Mouse (Mus musculus) spleen, postnatal 4 days (tissue): ENCODE results near the gene Mup18.
"Not testable (repeated sequence)": the region's sequence is repeated elsewhere in the genome, so short reads cannot be mapped to it uniquely, and the experiment has no call there.

Experiments used
- DNase-seq, 2 experiments: peaks; one replicate each; pipeline ENCODE4 v3.0.0; 2022; ENCODE audit warnings: low spot score in 2 of 2

The Mup18 gene

DNA sequence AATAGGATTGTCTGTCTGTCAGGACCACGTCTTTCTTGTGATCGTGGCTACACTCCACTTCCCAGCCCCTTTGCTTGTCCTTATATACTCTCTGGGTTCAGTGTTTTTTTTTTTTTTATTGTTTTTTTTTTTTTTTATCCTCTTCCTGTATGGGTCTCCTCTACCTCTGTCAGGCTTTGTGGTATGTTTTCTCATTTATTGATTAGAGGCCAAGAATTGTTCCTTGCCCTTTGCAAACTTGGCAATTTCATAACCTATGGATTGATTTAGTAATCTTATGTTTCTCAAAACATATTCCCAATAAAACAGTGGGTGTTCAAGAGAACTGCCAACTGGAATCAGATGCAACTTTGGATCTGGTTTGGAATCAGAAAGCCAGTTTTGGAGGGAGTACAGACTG is at the start of gene Mup18:
Gene Mup18 (minus strand): TSS at position 101 of the 400 bp plus-strand sequence.
- DNase-seq: not testable (repeated sequence)

DNA sequence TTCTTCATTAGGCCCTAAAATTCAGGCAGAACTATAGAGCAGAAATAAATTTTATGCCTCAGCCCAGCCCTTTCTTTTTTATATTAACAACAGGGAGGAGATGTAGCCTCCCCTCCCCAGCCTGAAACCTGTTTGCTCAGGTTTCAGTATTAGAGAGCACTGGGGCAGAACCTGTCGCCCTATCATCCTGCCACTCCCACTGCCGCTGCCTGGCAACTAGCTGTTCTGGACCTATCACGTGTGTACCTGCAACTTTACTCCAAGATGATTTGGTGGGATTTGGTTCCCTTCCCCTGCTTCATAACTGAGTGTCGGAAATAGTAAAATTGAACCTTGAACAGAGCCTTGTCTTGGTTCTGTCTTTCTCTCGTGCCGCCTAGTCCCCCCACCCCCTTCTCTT is 40.4 kb upstream of the Mup18 start:
- DNase-seq: not testable (repeated sequence)
